34 mouse cellular contexts compared by ENCODE assay signal in the genomic region with DNA sequence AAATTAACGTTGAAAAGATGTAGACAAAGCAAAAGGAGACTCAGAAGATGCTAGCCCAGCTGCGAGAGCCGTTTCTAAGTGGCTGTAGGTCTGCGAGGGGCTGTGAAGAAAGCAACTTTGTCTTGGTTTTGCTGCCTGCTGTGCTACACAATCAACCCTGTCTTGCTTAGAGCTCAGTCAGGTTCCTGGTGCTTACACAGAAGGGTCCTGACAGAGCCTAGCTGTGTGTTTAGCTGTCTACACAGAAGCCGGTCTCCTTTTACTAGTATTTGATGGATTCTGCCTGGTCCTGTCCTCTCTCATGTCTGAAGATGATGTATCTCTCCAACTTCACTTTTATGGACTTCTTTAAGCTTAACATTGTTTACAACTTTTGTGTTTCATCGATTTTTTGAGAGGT. TPM values are rescaled to one million over a fixed set of nuclear protein-coding genes. Genes with fewer than 3 reads are reported as not detected.
"Had no signal": no experiment of that assay in that cellular context is flagged by ENCODE, and none has a peak within 500 bp of the region (broad histone marks: within the 10 kb centered on the region; RNA-seq: fewer than 3 reads in every experiment).

No protein-coding gene starts in this region.

- H3K27me3 ChIP-seq: embryonic facial prominence, embryonic 12.5 days; embryonic facial prominence, embryonic 13.5 days; embryonic facial prominence, embryonic 15.5 days; forebrain, embryonic 12.5 days; forebrain, embryonic 13.5 days; forebrain, embryonic 15.5 days had no signal

- H3K4me3 ChIP-seq: embryonic facial prominence, embryonic 10.5 days; embryonic facial prominence, embryonic 12.5 days; embryonic facial prominence, embryonic 13.5 days; embryonic facial prominence, embryonic 15.5 days; erythroblast, embryonic 14.5 days; forebrain, embryonic 10.5 days; forebrain, embryonic 12.5 days; forebrain, embryonic 13.5 days; forebrain, embryonic 15.5 days; gastrocnemius, adult 2 months; heart, adult 2 months; heart, embryonic 10.5 days had no signal

- DNase-seq: cerebellum, adult 9-10 months; cerebellum, adult 9-11 months; cerebellum, postnatal 10 days; cerebellum, postnatal 14 days; cerebellum, postnatal 25 days; cerebellum, postnatal 36 days; embryo, embryonic 11 days; forebrain, postnatal 0 days; gastrocnemius, adult 2 months; gastrocnemius, postnatal 10 days; gastrocnemius, postnatal 14 days; gastrocnemius, postnatal 25 days; gastrocnemius, postnatal 36 days; heart, adult 18-20 months; heart, adult 2 months had no signal

- H3K4me1 ChIP-seq: embryonic facial prominence, embryonic 13.5 days; embryonic facial prominence, embryonic 15.5 days; forebrain, embryonic 10.5 days; forebrain, embryonic 12.5 days; forebrain, embryonic 13.5 days; forebrain, embryonic 15.5 days; heart, embryonic 10.5 days had no signal

- H3K9ac ChIP-seq: embryonic facial prominence, embryonic 12.5 days; embryonic facial prominence, embryonic 13.5 days; embryonic facial prominence, embryonic 15.5 days; forebrain, embryonic 12.5 days; forebrain, embryonic 13.5 days; forebrain, embryonic 15.5 days; forebrain, postnatal 0 days had no signal

- H3K27ac ChIP-seq: embryonic facial prominence, embryonic 10.5 days; embryonic facial prominence, embryonic 12.5 days; embryonic facial prominence, embryonic 13.5 days; embryonic facial prominence, embryonic 15.5 days; forebrain, embryonic 10.5 days; forebrain, embryonic 12.5 days; forebrain, embryonic 13.5 days; forebrain, embryonic 15.5 days; gastrocnemius, adult 2 months; heart, adult 2 months; heart, embryonic 10.5 days had no signal

- H3K36me3 ChIP-seq: embryonic facial prominence, embryonic 10.5 days; embryonic facial prominence, embryonic 12.5 days; embryonic facial prominence, embryonic 13.5 days; embryonic facial prominence, embryonic 15.5 days; forebrain, embryonic 10.5 days; forebrain, embryonic 12.5 days; forebrain, embryonic 15.5 days; heart, embryonic 10.5 days had no signal

- ATAC-seq: forebrain, embryonic 13.5 days; forebrain, embryonic 15.5 days; forebrain, embryonic 16.5 days; forebrain, postnatal 0 days had no signal

- H3K4me2 ChIP-seq: embryonic facial prominence, embryonic 12.5 days; embryonic facial prominence, embryonic 13.5 days; embryonic facial prominence, embryonic 15.5 days; forebrain, embryonic 12.5 days; forebrain, embryonic 13.5 days; forebrain, embryonic 15.5 days; heart, embryonic 11.5 days had no signal

- H3K9me3 ChIP-seq: embryonic facial prominence, embryonic 10.5 days; embryonic facial prominence, embryonic 12.5 days; embryonic facial prominence, embryonic 13.5 days; embryonic facial prominence, embryonic 15.5 days; forebrain, embryonic 10.5 days; forebrain, embryonic 12.5 days; forebrain, embryonic 13.5 days; forebrain, embryonic 15.5 days; heart, embryonic 10.5 days had no signal

RNA-seq across cellular contexts. Expression of gene Dhrs2, which starts 33.6 kb away (rescaled TPM):
- total RNA-seq: common myeloid progenitor, adult 5-6 weeks; gastrocnemius, adult 18-20 months; gastrocnemius, adult 2 months; gastrocnemius, adult 8-10 months; gastrocnemius, postnatal 10 days; gastrocnemius, postnatal 25 days; gastrocnemius, postnatal 36 days; granulocyte monocyte progenitor cell, adult 5-6 weeks; heart, adult 18-20 months; heart, adult 2 months had no signal
- polyA plus RNA-seq: embryonic facial prominence, embryonic 10.5 days; embryonic facial prominence, embryonic 11.5 days; erythroblast, embryonic 14.5 days; forebrain, embryonic 10.5 days; forebrain, embryonic 11.5 days; forebrain, embryonic 13.5 days; forebrain, embryonic 16.5 days; gonadal fat pad, adult 2 months; heart, embryonic 10.5 days; heart, embryonic 11.5 days had no signal
